Mouse (Mus musculus) left cerebral cortex, adult 8-10 months (tissue): ENCODE data around the gene Gm20388. TPM values are rescaled to one million over a fixed set of nuclear protein-coding genes. Genes with fewer than 3 reads are reported as not detected.
"Not testable (repeated sequence)": the region's sequence is repeated elsewhere in the genome, so short reads cannot be mapped to it uniquely, and the experiment has no call there.

Source experiments
- DNase-seq, 2 experiments: peaks; one replicate each; pipeline ENCODE4 v3.0.0; 2022; ENCODE audit warnings: low spot score in 2 of 2
- total RNA-seq, 4 experiments: library from RNA; stranded (reverse); gene quantifications; 2 replicates each; pipeline ENCODE4 v1.2.4; 2022

Gene Gm20388
- total RNA-seq, 4 experiments from 2014 or later: 10.4 to 20.8 (median 16.4) TPM

DNA sequence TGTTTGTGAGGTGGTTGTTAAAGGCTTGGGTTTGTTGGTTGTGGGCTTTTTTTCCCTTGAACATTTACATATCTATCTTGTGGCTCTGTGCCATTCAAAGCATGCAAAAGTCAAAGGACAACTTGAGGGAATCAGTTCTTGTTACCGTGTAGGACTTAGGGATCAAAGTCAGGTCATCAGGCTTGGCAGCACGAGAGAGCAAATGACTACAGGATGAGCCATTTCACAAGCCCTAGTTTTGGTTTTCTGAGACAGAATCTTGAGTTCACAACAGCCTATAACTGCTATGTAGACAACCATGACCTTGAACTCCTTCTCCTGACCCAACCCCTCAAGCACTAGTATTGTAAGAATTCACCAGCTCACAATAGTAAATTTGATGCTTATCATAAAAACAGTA, 3127.7 kb downstream of the Gm20388 start:
- DNase-seq: no peak

DNA sequence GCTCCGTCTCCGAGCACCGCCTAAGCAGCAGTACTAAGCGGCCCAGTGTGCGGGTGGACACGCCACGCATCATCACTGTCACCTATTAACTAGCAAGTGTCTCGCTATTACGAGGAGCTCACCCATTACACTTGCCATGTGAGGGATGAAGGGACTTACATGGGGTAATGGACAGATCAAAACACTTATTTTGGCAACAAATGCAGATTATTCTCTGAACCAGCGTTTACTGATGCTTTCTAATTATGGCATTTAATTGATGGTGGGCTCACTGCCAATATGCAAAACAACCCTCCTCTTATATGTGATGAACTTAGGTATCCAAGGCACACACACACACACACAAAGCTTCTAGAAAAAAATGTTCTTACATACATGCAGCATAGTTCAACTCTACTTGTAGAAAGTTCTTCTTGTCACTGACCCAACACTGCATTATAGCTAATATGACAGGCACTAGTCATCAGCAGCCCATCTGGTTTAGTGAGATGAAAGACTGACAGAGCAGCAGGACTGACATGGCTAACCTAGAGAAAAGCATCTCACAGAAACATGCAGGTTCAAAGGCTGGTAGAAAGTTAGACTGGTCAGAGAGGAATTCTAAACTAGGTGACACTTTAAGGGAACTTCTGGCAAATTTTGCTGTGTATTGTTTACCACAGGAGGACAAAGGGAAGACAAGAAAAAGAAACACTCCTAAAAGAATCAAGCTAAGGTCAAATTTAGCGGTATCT, 3128.9 kb downstream of the Gm20388 start:
- no peak for DNase-seq

DNA sequence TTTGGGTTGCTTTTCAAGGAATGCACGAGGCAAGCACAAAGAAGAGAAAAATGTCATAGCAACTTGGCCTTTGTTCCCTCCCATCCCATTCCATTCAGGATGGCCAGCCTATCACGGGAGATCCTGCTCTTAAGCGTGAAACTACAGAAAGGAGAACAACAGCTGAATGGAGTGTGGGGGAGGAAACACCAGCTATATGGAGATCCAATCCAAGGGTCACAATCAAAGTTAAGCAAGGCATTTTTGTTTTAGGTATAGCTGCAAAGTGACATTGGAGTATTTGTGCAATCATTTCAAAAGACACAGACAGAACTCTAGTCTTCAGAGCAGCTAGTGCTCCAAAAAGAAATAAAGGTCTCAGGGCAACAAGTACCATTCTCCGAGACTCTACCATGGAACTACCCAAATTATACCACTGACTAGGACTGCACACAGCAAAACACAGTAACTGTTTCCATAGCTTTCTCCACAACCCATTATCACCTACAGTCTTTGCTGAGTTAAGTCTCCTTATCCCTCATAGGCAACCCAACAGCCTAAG, 3129.5 kb downstream of the Gm20388 start:
- no peak for DNase-seq

DNA sequence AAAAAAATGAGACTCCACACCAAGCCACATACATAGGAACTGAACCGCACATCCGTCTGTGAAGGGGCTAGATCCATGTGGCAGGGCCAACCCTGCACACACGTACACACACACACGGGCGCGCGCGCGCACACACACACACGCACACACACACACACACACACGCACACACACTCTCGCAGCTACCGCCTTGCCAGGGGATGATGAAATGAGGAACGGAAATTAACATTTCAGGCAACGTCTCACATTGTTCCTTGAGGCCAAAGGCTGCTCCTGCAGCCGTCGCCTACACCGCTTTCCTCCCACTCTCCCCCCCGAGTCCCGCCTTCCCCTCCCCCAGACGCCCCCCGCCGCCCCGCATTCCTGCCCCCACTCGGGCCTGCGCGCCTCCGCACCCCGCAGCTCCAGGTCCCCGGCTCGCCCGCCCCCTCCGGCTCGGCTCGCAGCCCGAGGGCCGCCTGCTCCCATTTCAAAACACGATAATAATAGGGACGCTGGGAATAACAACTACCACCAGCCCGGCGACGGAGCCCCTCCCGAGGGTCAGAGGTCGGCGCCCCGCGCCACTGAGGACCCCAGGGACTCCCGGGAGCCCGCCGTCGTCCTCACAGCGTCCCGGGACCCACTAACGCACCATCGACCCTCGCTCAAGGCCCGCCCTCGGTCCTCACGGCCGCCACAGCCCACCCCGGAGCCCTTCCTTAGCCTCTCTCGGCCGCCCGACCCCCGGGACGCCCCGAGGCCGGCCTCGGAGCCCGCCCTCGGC, 3130.6 kb downstream of the Gm20388 start:
- DNase-seq: peak; percentile 45 to 62

- DNase-seq: no peak
Measured at GRCm38 (mm10) chr8:123041774-123042105, 3131.1 kb downstream of the Gm20388 start.

DNA sequence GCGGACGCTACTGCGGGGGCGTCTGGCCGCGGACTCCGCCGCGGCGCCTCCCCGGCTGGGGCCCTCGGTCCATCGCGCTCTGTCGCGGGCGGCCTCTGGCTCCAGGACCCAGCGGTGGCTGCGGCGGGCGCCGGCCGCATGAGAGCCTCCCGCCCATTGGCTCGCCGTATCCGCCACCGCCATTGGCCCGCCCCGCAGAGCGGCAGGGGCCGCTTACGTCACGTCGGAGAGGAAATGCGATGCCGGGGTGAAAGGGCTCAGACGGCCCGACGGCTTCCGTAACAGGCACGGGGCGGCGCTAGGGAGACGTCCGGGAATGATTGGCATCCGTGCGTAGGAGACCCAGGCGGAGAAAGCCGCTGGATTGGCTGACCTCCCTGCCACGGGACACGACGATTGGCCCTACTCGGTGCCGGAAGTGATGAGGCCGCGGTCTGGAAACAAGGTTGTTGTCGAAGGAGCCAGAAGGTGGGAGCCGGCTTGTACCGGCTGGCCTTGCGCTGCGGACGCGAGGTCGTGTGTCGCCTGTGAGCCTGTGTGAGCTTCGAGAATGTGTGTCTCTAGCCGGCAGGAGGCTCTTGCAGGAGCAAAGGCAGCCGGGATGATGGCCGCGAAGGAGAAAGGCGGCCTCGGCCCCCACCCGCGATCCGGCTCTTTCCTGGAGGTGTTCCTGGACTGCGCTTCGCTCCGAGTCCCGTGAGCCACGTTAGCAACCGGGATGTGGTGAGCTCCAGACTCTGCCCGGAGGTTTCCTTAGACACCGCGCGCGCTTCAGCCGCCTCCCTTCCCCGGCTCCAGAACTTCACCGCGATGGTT, 3131.7 kb downstream of the Gm20388 start, which contains the start of gene Ankrd11:
Gene Ankrd11, minus strand, starts transcription at position 120 of the 816 bp plus-strand sequence.
- DNase-seq: peak; percentile 98 to 100

- no peak for DNase-seq
Measured at GRCm38 (mm10) chr8:123042974-123043625, 3132.5 kb downstream of the Gm20388 start.

DNA sequence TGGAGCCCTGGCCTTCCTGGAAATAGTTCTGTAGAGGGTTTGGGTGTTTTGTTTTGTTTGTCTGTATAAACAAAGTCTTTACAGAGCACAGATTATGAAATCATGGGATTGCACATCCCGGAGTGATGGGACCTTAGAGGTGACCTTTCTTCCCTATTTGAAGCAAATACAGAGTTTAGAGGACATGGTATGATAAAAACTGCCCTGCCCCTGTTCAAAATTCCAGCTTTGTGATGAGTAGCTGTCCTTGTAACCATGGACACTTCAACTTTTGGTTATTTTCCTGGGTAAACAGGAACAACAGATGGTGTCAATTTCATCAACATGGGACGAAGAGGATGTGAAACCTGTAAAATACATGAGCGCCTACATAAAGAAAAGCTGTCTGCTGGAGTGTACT, 3133.3 kb downstream of the Gm20388 start:
- no peak for DNase-seq

- not testable (repeated sequence) for DNase-seq
Measured at GRCm38 (mm10) chr8:123044743-123045425, 3134.2 kb downstream of the Gm20388 start.

DNA sequence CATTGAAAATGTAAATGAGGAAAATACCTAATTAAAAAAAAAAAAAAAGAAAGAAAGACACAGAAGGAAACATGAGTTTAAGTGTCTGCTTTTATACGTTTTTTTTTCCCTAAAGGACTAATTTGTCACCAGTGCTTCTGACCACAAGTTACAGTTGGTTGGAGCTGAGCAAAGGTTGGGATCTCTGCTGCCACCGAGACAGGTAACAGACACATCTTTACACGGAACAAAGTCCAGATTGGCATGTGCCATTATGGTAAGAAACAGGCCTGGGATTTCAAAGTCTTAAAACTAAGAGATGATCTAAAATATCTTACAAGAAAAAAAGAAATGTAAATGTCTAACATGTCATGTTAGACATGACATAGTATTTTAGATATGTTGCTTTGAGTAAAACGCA, 3136.1 kb downstream of the Gm20388 start:
- DNase-seq: no peak

GRCm38 (mm10) chr8:123047827-123048226, 3137.2 kb downstream of the Gm20388 start:
- DNase-seq: no peak

DNA sequence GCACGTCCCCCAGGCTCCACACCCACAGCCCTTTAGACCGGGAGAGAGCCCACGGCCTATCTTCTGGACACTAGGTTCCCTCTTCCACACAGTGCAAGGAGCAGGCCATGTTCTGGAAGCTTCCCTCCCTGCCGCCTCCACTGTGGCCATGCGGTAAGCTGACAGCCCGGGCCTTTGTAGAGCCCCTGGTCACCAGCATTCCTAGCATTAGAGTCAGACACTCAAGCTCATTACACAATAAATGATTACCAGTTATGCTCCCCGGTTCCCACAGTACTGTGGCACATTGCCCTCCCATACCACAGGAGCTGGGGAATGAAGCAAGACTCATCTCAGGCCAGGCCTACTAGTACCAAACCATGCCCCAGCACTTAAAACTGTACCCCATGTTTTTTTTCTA, 3137.8 kb downstream of the Gm20388 start:
- DNase-seq: no peak

DNA sequence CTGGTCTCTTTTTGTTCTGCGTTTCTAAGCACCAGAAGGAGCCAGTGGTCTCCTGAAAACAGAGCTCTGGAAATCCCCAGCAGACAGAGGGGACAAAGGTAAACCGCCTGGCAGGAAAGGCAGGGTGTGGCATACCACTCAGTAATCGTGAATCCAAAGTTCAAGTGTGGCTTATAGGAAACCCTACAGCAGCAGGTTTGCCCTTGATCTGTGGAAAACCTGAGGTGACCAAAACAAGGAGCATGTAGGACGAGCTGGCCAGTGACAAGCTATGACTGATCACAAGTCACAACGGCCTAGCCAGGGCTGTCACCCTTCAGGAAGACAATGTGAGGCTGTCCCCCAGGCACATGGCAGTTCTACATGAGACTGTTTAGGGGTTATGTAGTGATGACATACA, 3140.8 kb downstream of the Gm20388 start:
- no peak for DNase-seq

GRCm38 (mm10) chr8:123062721-123063120, 3152.1 kb downstream of the Gm20388 start, which contains the start of gene Spg7:
TSS of gene Spg7 (plus strand) at chr8:123062942.
- no peak for DNase-seq

- DNase-seq: no peak
Measured at GRCm38 (mm10) chr8:123064072-123064471, 3153.4 kb downstream of the Gm20388 start.

GRCm38 (mm10) chr8:123064809-123065213, 3154.2 kb downstream of the Gm20388 start:
- no peak for DNase-seq

- peak; percentile 86 to 93 for DNase-seq
Measured at GRCm38 (mm10) chr8:123065214-123066100, 3154.8 kb downstream of the Gm20388 start.

GRCm38 (mm10) chr8:123066101-123066683, 3155.6 kb downstream of the Gm20388 start:
- DNase-seq: no peak

DNA sequence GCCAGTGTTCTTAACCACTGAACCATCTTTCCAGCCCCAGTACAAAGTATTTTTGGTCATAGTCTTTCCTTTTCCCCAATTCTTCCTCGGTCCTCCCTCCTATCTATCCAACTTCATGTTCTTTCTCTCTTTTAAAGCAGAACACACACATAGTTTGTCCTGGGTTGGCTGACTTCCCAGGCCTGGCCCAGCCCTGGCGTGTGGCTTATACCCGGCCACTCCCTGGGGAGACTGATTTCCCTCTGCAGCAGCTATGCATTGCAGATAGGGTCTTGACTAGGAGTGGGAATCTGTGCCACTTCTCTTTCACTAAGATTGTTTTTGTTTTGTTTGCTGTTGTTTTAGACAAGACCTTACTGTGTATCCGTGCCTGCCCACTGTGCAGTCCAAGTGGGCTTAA, 3160.5 kb downstream of the Gm20388 start:
- no peak for DNase-seq
